Comparison of ENCODE assay signal across 12 mouse cellular contexts in the genomic region with DNA sequence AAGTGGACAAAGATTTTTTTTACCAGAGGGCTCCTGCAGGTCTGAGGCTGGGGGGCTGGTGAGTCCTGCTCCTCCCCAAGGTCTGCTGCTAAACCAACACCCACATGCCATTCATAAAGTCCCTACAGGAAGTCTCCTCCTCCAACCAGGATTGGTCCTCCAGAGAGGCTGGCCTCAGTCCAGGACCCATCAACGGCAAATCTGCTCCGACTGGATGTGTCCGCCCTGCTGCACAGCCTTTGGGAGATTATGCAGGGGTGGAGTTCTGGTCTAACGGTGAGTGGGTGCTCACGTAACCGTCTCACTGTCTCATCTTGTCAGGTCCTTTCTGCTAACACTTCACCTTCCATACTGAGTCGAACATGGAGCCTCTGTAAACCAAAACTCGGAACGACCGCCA.
DNase-seq lines count a peak whose midpoint lies in the region; ATAC-seq lines count a peak whose summit lies in the region.
"Had no signal": no experiment of that assay in that cellular context is flagged by ENCODE, and none has a peak within 500 bp of the region (broad histone marks: within the 10 kb centered on the region; RNA-seq: fewer than 3 reads in every experiment).

No protein-coding gene starts in this region.

- no peaks in the 10 kb centered on the region for H3K36me3 ChIP-seq in hindbrain, embryonic 15.5 days
- H3K36me3 ChIP-seq in hindbrain, embryonic 10.5 days, result no peaks in the 10 kb centered on the region
- H3K36me3 ChIP-seq in midbrain, embryonic 11.5 days (ENCODE audit: control insufficient read depth, insufficient read depth, low read length), result no peaks in the 10 kb centered on the region
- H3K36me3 ChIP-seq in midbrain, embryonic 16.5 days (ENCODE audit: control insufficient read depth, insufficient read depth, low read length), result no peaks in the 10 kb centered on the region
- H3K36me3 ChIP-seq in heart, embryonic 10.5 days, result no peaks in the 10 kb centered on the region
- H3K36me3 ChIP-seq: intestine, embryonic 15.5 days; limb, embryonic 15.5 days; neural tube, embryonic 12.5 days had no signal

- H3K4me3 ChIP-seq in hindbrain, embryonic 15.5 days, result no peak overlapping the region
- H3K4me3 ChIP-seq in hindbrain, embryonic 10.5 days, result no peak overlapping the region
- H3K4me3 ChIP-seq in midbrain, embryonic 11.5 days (ENCODE audit: low read depth, low read length), result no peak overlapping the region
- H3K4me3 ChIP-seq in midbrain, embryonic 16.5 days (ENCODE audit: low read depth, low read length), result no peak overlapping the region
- no peak overlapping the region for H3K4me3 ChIP-seq in heart, embryonic 10.5 days
- H3K4me3 ChIP-seq: intestine, embryonic 15.5 days; limb, embryonic 15.5 days; neural tube, embryonic 12.5 days had no signal

- no peak overlapping the region for H3K27ac ChIP-seq in hindbrain, embryonic 15.5 days (replicated peaks)
- H3K27ac ChIP-seq in hindbrain, embryonic 10.5 days, result no peak overlapping the region
- H3K27ac ChIP-seq in midbrain, embryonic 11.5 days (ENCODE audit: low read depth, low read length), result no peak overlapping the region
- H3K27ac ChIP-seq in midbrain, embryonic 16.5 days (ENCODE audit: low read length), result no peak overlapping the region
- no peak overlapping the region for H3K27ac ChIP-seq in heart, embryonic 10.5 days
- H3K27ac ChIP-seq: intestine, embryonic 15.5 days; limb, embryonic 15.5 days; neural tube, embryonic 12.5 days had no signal

- DNase-seq in hindbrain, embryonic 10.5 days (ENCODE audit: low spot score), result no peak
- DNase-seq in midbrain, embryonic 11.5 days (ENCODE audit: low spot score, missing footprints), result no peak
- DNase-seq in heart, embryonic 10.5 days (ENCODE audit: low spot score), result peak; percentile 70
- DNase-seq in heart, postnatal 36 days, result peak; percentile 17 to 33
- no peak for DNase-seq in right cerebral cortex, postnatal 36 days (ENCODE audit: low spot score in 2 of 2)
- DNase-seq: layer of hippocampus, postnatal 36 days had no signal

- no peak overlapping the region for H3K9ac ChIP-seq in hindbrain, embryonic 15.5 days
- H3K9ac ChIP-seq in midbrain, embryonic 11.5 days (ENCODE audit: low read length), result no peak overlapping the region
- H3K9ac ChIP-seq in midbrain, embryonic 16.5 days (ENCODE audit: low read depth, low read length), result no peak overlapping the region
- H3K9ac ChIP-seq: intestine, embryonic 15.5 days; limb, embryonic 15.5 days; neural tube, embryonic 12.5 days had no signal

- no peak overlapping the region for H3K4me2 ChIP-seq in hindbrain, embryonic 15.5 days
- H3K4me2 ChIP-seq in midbrain, embryonic 11.5 days, result no peak overlapping the region
- H3K4me2 ChIP-seq in midbrain, embryonic 16.5 days (ENCODE audit: low read length), result no peak overlapping the region
- H3K4me2 ChIP-seq: intestine, embryonic 15.5 days; limb, embryonic 15.5 days; neural tube, embryonic 12.5 days had no signal

- H3K4me1 ChIP-seq in hindbrain, embryonic 15.5 days (replicated peaks), result no peaks in the 10 kb centered on the region
- H3K4me1 ChIP-seq in hindbrain, embryonic 10.5 days (replicated peaks), result no peaks in the 10 kb centered on the region
- no peaks in the 10 kb centered on the region for H3K4me1 ChIP-seq in midbrain, embryonic 11.5 days (ENCODE audit: control insufficient read depth, insufficient read depth, low read length)
- H3K4me1 ChIP-seq in midbrain, embryonic 16.5 days (ENCODE audit: control insufficient read depth, insufficient read depth, low read length), result no peaks in the 10 kb centered on the region
- peaks cover 9% of the 10 kb centered on the region; the same call in 1 of the 2 replicates for H3K4me1 ChIP-seq in heart, embryonic 10.5 days
- H3K4me1 ChIP-seq: intestine, embryonic 15.5 days; neural tube, embryonic 12.5 days had no signal

- H3K9me3 ChIP-seq in hindbrain, embryonic 15.5 days, result no peaks in the 10 kb centered on the region
- H3K9me3 ChIP-seq in hindbrain, embryonic 10.5 days, result no peaks in the 10 kb centered on the region
- no peaks in the 10 kb centered on the region for H3K9me3 ChIP-seq in midbrain, embryonic 11.5 days (ENCODE audit: control insufficient read depth, low read length)
- H3K9me3 ChIP-seq in midbrain, embryonic 16.5 days (replicated peaks; ENCODE audit: control insufficient read depth, low read length, poor library complexity, severe bottlenecking), result 0 out of 2 replicates have a peak, but pooled peaks cover 2% of the 10 kb centered on the region
- no peaks in the 10 kb centered on the region for H3K9me3 ChIP-seq in heart, embryonic 10.5 days
- H3K9me3 ChIP-seq: intestine, embryonic 15.5 days; limb, embryonic 15.5 days; neural tube, embryonic 12.5 days had no signal

- WGBS in hindbrain, embryonic 15.5 days, result 81% methylated on average over 10 of the region's 10 CpGs
- 90% methylated on average over 10 of the region's 10 CpGs for WGBS in hindbrain, embryonic 10.5 days
- 87% methylated on average over 10 of the region's 10 CpGs for WGBS in midbrain, embryonic 11.5 days
- WGBS in midbrain, embryonic 16.5 days, result 81% methylated on average over 10 of the region's 10 CpGs
- 66% methylated on average over 10 of the region's 10 CpGs for WGBS in heart, embryonic 10.5 days

- no peaks in the 10 kb centered on the region for H3K27me3 ChIP-seq in hindbrain, embryonic 15.5 days
- no peaks in the 10 kb centered on the region for H3K27me3 ChIP-seq in hindbrain, embryonic 10.5 days (ENCODE audit: insufficient read depth, poor library complexity, severe bottlenecking)
- H3K27me3 ChIP-seq in midbrain, embryonic 11.5 days (ENCODE audit: control insufficient read depth, insufficient read depth, low read length), result no peaks in the 10 kb centered on the region
- H3K27me3 ChIP-seq in midbrain, embryonic 16.5 days (ENCODE audit: control insufficient read depth, insufficient read depth, low read depth, low read length), result no peaks in the 10 kb centered on the region
- no peaks in the 10 kb centered on the region for H3K27me3 ChIP-seq in heart, embryonic 10.5 days (ENCODE audit: insufficient read depth, poor library complexity, severe bottlenecking)
- H3K27me3 ChIP-seq: intestine, embryonic 15.5 days; limb, embryonic 15.5 days; neural tube, embryonic 12.5 days had no signal

- intact Hi-C loops in heart, postnatal 36 days (cut with DNase I), result no loop called here

- 0 out of 2 replicates have a peak, but pooled peaks have one; percentile 19 for ATAC-seq in hindbrain, embryonic 15.5 days (ENCODE audit: low FRiP score, low read depth)
- ATAC-seq in midbrain, embryonic 11.5 days (ENCODE audit: low FRiP score), result 0 out of 2 replicates have a peak, but pooled peaks have one; percentile 22
- no peak for ATAC-seq in midbrain, embryonic 16.5 days
- no peak for ATAC-seq in granulocyte monocyte progenitor cell, adult 5-6 weeks (replicated peaks; ENCODE audit: poor library complexity, severe bottlenecking)
- ATAC-seq: intestine, embryonic 15.5 days had no signal

Comparison
In these comparisons a context has a peak if more than half of its experiments do, and no peak if none do; other contexts are left out.
1. ATAC-seq: peak in hindbrain, embryonic 15.5 days (single experiment) and midbrain, embryonic 11.5 days (single experiment); none in midbrain, embryonic 16.5 days (single experiment) and granulocyte monocyte progenitor cell, adult 5-6 weeks (single experiment).
2. DNase-seq: peak in heart, embryonic 10.5 days (single experiment) and heart, postnatal 36 days (2 of 2); none in hindbrain, embryonic 10.5 days (single experiment), midbrain, embryonic 11.5 days (single experiment) and right cerebral cortex, postnatal 36 days (0 of 2).